Mouse (Mus musculus) hematopoietic stem cell, adult 5-6 weeks (primary cell): ENCODE measurements at regions not wholly inside any gene's neighbourhood (a gene's known extent, or its start where the extent isn't known, plus 50 kb on each side); places are given as distances from the start of the nearest gene placed in this dataset.

ENCODE experiments used
- ATAC-seq, 2 experiments: fragments of 125-278 bp in 1 of 2; replicated peaks in 1 of 2; 2 replicates each; pipeline ENCODE4 v1.8.0; 2016 to 2017; ENCODE audit warnings: inconsistent platforms in 2 of 2, mild to moderate bottlenecking in 2 of 2, moderate number of reproducible peaks in 2 of 2, low read depth in 1 of 2, moderate TSS enrichment in 1 of 2; ENCODE audit not compliant: low FRiP score in 2 of 2, poor library complexity in 2 of 2, severe bottlenecking in 2 of 2, insufficient read depth in 1 of 2, low TSS enrichment in 1 of 2

DNA sequence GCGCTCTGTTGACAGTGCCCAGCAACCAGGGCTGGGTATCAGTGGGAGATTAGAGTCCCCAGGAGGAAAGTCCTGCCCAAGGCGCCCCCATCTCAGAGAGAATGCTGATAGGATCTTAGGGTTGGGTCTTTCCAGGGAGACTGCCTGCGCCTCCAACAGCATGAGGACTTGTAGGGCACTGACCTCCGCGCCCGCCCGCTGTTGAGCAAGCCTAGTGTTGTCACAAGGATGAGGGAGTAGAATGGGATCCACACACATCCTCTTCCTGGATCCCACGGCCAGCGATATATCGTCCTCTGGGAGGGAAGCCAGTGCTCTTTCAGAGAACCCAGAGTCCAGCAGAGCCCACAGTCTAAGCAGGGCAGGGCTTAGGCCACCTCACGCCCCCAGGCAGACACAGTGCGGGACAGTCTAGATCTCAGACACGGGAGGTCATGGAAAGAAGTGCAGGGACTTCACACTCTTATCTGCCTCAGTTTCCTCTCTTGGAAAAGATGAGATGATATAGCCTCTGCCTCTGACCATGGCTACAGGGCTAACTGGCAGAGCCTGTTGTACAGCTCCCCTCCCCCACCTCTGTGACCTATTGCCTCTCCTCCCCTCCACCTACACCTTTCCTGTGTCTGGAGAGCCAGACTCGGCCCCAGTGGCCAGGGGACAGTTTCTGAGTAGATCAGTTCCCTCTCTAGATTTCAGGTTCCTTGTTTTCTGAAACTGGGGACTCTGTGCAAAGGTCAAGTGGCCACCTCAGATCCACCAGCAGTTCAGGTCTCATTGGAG lies 52.0 kb upstream of the Dusp5 start:
- ATAC-seq, result no peak

DNA sequence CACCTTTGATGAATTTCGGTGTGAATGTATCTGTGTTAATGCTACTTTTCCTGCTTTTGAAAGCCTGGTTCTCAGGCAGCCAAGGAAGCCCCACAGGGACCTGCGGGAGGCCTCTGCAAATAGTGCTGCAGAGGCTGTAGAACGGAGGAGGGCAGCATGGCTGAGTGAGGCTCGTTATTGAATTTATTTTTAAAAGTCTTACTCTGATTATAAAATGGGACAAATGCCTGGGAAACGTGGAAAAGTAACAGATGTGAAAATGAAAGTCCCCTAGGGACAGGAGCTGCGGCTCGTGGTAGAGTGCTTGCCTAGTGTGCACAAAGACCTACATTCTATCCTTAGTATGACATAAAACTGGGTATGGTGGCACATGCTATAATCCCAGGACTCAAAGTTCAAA lies 59.7 kb upstream of the Dusp5 start:
- ATAC-seq, result no peak

DNA sequence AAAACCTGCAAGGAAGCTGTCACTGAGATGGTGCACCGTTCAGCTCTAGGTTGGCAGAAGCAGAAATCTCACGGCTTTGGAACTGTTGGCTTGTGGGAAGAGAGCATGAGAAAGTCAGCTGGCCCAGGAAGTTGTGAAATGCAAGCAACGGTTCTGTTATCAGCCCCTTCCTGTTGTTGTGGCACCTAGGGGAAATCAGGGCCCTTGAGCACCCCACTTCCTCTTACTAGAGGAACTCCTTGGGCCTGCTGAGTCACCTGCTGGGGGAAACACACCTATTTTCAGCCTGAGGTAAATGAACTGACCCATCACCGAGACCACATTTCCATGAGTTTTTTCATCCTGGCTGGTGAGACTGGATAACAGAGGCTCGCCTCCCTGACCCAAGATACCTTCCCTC lies 64.2 kb upstream of the Dusp5 start:
- ATAC-seq, result peak; percentile 85

DNA sequence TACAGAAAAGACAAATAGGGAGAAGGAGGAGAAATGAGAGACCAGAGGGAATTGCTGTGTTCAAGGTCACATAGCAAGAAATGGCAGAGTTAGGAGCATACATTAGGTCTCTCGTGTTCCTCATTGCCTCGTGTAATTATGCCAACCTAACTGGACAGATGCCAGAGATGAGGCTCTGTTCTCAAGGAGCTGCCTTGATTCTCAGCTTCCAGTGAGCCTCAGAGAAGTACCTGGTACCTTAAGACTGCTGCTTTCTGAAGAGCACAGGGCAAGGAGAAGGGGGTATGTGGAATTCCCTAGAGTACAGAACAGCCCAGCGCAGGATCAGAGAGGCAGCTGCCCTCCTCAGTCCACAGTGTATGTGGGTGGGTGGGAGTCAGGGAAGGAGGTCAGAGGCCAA lies 64.8 kb upstream of the Dusp5 start:
- no peak for ATAC-seq

DNA sequence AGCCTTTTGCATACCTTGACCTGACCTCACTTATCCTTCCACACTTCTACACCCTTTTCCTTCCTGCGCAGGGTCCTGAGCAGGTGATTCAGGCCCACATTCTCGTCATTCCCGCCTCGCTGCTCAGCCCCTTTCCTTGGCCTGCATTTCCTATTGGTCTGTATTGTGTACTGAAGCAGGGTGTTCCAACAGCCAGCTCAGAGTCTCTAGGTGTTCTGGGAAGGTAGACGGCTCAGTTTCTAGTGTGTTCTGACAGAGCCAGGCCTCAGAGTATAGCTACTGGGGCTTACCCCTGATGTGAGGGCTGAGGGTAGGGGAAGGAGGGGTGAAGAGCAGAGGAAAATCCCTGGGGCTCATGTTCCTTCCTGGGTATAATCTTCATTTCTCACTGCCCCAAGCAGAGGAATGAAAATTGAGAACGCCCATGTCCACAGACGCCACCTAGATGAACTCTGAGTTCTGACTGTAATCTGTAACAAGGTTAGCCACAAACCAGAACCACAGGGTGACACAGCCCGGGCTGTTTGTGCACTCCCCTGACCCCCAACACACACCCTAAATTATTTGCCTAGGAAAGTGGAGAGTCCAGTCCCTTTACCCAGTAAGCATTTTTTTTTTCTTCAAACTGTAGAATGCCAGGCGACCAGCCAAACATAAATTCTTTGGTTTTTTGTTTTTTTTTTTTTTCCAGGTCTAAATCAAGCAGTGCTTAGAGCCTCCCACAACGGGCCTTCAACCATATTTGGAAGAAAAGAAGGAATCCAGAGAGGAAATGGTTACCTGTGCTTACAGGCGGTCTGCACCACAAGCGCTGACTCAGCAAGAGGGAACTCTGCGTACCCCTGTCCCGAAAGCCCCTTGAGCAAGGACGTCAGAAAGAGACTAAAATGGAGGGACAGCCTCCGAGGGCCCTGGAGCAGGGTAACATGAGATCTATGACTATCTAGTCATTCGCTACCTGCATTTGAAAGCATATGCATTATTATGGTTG lies 67.6 kb upstream of the Dusp5 start:
- ATAC-seq, result peak; percentile 38 to 48

DNA sequence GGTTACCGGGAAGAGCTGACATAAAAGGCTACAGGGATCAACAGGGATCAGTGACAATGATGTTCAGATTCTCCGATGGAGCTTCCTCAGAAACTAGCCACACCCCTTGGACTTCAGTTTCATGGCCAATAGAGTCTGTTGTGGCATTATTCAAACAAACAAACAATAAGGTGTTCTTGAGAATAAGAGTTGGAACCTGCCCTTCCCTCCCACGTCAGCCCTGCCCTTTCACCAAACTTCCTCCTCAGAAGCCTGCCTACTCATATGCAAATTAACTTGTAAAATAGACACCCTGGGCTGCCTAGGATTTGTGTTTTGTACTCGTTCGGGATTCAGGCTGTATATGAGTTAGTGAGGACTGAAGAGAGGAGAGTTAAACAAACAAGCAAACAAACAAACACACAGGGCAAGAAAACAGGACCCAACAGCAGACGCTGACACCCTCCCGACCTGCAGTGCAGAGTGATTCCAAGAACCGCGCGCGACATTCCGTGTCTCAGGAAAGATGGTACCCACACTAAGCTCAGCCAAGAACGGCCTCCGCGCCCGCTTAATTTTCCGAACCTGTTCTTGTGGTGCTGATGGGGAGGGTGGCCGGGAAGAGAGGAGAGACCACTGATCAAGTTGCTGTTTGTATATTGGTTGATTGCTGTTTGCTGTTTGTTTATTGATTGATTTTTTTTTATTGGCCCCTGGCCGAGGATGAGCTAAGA lies 68.4 kb upstream of the Dusp5 start:
- ATAC-seq, result 0 out of 4 replicates have a peak, but pooled peaks have one; percentile 8 to 15

DNA sequence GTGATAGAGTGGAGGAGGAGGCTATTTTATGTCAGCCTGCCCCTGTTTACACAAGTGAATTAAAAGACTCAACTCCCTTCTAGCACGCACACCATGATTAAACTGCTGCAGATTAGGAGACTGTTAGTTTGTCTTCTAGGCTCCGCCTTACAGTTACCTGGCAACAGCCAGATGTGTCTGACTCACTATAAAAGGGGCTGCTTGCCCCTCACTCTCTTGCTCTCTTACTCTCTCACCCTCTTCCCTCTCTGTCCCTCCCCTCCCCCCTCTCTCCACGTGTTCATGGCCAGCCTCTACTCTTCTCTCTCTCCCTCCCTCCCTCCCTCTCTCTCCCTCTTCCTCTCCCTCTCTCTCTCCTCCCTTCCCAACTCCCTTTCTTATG lies 69.0 kb upstream of the Smndc1 start:
- no peak for ATAC-seq

DNA sequence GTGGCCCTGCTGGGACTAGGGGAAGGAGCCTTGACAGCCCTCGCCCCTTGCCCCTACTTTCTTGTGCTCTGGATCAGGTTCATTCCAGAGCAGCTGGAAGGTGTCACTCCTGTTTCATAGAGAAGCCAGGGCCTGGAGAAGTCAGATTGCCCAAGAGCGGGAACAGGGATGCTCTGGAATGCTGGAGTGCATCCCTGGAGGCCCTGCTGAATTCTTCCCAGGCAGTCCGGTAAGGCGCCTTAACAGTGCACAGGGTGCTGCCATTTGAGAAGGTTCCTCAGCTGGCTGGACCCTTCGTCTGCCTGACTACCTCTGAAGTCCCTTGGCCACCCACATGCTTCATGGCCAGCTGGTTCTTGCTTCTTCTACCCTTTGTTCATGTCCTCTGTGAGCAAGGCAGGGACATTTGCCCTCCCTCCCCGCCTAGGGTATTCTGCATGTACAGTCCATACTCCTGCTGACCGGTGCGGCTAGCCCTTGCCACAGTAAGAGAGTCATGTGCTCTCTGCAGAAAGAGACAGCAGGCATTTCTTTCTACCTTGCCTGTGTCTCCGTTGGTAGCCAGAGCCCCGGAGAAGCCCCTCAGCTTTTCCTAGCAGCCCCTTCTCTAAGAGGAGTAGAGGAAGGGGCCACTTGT lies 68.5 kb upstream of the Smndc1 start:
- ATAC-seq, result no peak

DNA sequence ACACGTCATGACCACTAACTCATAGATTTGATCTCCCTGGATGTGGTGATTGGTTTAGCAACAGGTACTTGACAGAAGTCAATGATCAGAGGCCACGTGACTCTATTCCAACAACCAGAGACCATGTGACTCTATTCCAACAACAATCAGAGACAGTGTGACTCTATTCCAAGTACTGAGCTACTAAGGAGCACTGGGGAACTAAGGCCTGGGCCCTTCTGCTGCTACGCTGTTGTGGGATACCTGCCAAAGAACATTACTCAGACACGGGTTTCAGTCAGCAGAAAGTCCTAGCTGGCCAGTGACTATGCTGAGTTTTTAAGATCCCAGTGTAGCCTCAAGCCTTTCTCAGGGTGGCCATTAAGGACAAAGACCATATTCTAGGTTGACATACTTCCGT lies 66.3 kb upstream of the Smndc1 start:
- ATAC-seq, result no peak

DNA sequence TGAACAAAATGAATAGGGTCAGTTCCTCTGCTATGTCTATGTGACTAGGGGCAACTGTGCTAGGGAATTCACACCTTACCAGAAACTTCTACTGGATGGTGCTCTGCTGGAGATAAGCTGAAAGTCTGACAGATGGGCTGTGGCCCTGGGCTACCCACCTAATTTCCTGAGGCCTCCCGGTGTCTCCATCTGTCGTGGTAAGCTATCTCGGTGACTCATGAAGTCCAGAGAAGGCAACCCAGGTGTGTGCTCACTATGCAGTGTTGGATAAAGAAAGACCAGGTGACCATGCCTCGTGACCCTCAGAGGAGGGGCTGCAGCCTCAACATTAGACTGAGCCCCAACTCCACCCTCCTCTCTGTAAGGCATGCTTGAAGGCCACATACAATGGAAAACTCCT lies 64.2 kb upstream of the Smndc1 start:
- no peak for ATAC-seq

DNA sequence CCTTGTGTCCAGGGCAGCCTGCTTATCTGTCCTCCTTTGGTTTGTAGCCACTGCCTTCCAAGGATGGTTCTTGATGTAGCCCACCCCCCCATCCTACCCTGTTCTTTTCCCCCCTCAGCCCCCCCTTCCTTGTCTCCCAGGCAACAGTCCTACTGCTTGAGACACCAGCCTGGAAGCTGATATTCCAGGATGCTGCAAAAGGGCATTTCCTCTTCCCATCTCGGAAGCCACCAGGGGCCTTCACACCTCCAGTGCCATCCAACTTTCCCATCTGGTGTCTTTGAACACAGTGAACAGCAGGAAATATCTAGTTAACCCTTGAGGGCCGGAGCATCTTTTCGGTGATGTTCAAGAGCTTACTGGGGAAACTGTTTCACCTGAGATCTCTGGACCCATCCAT lies 63.7 kb upstream of the Smndc1 start:
- ATAC-seq, result no peak

DNA sequence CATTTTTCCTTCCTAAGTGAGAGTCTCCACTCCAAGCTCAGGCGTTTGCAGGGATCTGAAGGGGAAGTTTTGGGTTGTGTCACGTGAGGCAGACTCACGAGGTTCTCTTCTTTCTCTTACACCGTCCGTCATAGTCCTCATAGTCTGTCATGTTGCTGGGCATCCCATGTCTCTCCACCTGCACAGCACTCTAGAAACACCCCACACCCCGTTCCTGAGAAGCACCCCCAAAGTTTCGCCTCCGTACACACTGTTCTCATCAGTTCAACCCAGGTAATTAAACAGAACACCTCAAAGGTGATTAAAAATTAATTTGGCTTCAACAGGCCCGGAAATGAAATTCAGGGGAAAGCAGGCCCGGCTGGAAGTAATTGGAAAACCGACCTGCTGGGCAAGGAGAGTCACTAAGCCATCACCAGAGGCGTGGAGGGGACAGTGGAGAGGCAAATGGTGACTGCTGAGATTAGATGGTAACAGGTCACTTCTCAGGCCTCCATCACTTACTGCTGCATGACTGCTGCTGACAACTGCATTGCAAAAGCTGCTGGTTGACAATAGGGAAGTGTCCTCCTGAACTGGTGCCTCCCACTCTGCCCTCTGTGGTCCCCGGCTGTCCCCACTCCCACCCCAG lies 63.1 kb upstream of the Smndc1 start:
- peak in 1 of 2 experiments; percentile 43; a peak in 1 of 4 replicates for ATAC-seq

DNA sequence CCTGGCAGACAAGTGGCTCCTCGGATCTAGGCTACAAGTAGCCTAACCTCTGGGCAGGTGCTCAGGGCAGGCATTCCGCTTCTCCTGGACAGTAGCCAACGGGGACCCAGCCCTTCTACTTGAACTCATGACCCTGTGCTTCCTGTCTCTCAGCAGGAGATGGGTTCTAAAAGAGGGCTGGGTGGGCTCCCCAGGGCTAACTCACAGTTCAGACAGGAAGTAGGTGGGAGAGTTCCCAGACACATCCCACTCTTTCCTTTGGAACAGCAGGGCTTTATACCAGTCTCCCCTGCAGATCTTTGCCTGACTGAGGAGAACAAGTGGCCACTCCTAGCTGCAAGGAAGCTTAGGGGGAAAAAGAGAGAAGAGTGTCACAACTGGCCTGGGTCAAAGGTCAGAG lies 62.0 kb upstream of the Smndc1 start:
- no peak for ATAC-seq

DNA sequence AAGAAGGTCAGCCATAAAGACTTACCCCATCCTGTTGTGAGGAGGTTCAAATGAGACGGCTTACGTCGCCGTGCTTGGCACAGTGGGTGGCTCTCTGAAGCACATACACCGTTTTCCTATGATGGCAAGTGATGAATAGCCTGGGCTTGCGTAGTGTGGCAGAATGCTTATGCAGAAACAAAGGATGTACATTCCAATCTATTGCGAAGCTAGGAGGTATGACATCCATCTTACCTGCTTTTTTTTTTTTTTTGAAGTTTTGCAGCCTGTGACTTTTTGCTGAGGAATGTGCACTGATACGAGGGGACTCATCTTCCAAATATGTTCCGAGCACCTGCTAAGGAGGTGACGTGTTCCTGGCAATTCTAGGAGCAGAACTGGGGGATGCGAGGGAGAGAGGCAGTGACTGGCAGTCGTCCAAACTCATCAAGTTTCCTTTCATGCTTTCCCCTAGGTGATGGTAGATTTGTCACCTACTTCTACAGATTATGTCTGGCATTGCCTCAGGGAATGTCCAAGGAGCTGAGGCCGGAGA lies 61.1 kb upstream of the Smndc1 start:
- ATAC-seq, result no peak

DNA sequence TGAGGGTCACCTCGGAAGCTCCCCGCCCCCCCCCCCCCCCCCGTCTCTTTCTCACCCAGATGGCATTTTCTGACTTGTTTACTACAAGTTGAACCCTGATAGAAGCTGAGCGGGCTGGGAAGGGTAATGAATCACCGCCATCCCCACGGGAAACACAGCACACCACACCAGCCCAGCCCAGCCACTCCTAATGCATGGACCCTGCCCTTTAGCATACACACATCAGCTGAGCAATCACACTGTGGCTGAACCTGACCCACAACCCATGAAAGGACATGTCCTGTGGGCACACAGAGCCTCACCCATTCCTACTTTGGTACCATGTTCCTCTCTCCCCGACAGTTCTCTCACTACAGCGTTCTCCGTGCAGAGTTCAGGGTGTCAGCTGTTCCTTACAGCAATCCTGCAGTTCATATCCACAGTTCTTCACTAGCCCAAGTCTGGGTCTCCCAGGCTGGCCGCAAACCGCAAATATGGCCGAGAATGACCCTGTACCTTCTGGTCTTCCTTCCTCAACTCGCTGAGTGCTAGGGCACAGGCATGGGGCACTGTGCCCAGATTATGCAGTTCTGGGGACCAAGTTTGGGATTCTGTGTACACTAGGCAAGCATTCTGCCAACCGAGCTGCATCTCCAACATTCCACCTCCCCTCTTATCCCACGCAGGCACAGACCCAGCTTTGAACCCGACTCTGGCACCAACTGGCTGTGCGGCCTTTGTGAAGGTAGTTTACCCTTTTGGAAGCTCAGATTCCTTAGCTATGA lies 60.4 kb upstream of the Smndc1 start:
- peak in 1 of 2 experiments; percentile 20; a peak in 1 of 4 replicates for ATAC-seq

DNA sequence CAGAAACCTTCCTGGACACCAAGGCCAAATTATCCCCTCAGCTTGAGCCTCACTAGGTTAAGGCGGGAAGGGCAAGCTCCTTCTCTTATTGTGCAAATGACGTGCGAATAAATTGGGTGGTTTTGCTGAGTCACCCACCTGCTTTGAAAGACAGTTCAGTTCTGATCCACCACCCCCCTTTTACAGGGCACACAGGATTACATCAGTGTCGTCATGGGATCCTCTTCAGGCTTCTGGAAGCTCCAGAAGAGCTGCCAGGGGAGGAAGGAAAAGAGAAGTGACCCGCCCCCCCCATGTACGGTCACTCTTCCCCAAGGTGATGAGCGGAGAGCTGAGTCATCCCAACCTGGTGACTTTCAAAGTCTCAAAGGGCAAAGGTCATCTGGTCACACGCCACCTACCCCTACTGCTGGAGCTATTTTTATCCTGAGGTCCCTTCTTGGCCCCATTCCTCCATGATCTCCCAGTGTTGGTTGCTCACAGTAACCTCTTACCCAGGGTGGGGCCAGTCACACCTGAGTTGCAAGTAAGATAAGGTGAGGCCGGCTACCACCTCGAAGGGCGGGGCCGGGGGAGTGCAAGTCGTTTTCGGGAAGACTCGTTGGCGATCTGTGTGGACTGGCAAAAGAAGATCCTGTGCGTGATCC lies 58.9 kb upstream of the Smndc1 start:
- ATAC-seq, result no peak; a peak in 1 of 4 replicates
